Mouse (Mus musculus) lung, postnatal 36 days (tissue): ENCODE measurements around the gene Zpr1.

Source experiments
- DNase-seq: peaks from one replicate; pipeline ENCODE4 v3.0.0; 2022; ENCODE audit warnings: mixed read lengths

The Zpr1 gene

DNA sequence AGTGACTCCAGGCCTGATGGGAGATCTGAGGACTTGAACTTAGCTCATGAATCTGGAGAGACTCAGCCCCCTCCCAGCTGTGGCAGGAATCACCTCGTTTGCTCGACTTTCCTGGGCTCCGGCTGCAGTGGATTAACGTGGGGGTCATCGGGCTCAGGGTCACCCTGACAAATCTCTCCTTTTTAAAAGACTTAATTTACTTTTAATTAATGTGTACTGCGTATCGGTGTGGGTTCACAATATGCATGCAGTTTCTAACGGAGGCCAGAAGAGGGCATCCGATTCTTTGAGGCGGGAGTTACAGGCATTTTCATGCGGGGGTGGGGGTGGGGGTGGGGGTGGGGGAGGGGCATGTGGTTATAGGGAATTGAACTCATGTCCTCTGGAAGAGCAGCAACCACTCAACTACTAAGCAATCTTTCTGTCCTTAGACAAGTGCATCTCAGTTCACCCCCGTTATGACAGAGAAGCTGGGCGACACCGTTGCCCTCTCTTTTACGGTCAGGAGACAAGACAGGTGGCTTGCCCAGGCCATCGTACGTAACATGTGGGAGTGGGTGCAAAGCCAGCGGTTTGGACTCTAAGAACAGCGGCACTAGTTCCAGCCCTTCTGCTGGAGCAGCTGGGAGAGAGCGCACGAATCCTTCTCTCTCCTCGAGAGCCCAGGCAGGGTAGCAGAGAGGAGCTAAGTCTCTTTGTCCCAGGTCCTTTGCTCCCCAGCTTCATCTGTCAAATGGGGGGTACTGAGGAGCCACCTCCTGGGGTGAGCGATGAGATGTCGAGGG is 57.1 kb downstream of the Zpr1 start:
- no peak for DNase-seq

DNA sequence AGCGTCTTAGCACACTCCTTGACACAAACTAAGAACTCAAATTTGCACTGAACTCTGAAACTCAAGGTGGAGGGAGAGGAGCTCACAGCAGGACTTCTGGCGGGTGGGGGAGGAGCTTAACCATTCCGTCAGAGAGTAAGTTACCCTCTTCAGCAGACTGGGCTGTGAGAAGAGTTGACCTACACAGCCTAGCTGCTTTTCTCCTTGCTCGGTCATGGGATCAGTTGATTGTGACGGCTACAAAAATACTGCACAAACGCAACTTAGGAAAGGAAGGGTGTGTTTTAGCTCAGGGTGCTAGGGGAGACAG is 57.7 kb downstream of the Zpr1 start:
- DNase-seq, result no peak

DNA sequence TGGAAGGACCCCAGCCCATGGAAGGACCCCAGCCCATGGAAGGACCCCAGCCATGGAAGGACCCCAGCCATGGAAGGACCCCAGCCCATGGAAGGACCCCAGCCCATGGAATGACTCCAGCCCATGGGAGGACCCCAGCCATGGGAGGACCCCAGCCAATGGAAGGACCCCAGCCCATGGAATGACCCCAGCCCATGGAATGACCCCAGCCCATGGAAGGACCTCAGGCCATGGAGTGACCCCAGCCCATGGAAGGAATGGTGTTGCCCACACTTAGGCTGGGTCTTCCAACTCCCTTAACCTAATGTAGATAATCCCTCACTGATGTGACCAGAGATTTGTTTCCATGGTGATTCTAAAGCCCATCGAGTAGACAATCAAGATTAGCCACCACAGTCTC is 58.4 kb downstream of the Zpr1 start:
- no peak for DNase-seq
